Mouse (Mus musculus) NIH3T3 (cell line): ENCODE measurements around the gene 4933412E24Rik.

Experiments
- DNase-seq: peaks from one replicate; pipeline ENCODE4 v3.0.0-alpha.2; 2012; ENCODE audit warnings: low read depth

Gene 4933412E24Rik

GRCm38 (mm10) chr15:60016513-60016912 is at the start of gene 4933412E24Rik:
Gene 4933412E24Rik (minus strand): TSS chr15:60016613.
- no peak for DNase-seq

- no peak for DNase-seq
These were observed 14.3 kb upstream of the 4933412E24Rik start for GRCm38 (mm10) chr15:60030728-60031127.

- DNase-seq = no peak
These were observed 4.8 kb upstream of the 4933412E24Rik start for GRCm38 (mm10) chr15:60021256-60021655.

GRCm38 (mm10) chr15:60010199-60010598 is 6.2 kb downstream of the 4933412E24Rik start:
- no peak for DNase-seq

GRCm38 (mm10) chr15:60009610-60010009 is 6.8 kb downstream of the 4933412E24Rik start:
- DNase-seq = no peak

- no peak for DNase-seq
These were observed 32.6 kb downstream of the 4933412E24Rik start for GRCm38 (mm10) chr15:59983777-59984176.

- peak; percentile 40 for DNase-seq
These were observed 41.1 kb downstream of the 4933412E24Rik start for GRCm38 (mm10) chr15:59975310-59975709.

- peak; percentile 67 for DNase-seq
These were observed 41.8 kb downstream of the 4933412E24Rik start for GRCm38 (mm10) chr15:59974584-59974983.

GRCm38 (mm10) chr15:59973651-59974519 is 42.5 kb downstream of the 4933412E24Rik start:
- DNase-seq = no peak
